Mouse (Mus musculus): ENCODE data around the gene Zfp740.
A peak's percentile ranks its signal among the peaks of the same experiment; 100 is the strongest.

DNA sequence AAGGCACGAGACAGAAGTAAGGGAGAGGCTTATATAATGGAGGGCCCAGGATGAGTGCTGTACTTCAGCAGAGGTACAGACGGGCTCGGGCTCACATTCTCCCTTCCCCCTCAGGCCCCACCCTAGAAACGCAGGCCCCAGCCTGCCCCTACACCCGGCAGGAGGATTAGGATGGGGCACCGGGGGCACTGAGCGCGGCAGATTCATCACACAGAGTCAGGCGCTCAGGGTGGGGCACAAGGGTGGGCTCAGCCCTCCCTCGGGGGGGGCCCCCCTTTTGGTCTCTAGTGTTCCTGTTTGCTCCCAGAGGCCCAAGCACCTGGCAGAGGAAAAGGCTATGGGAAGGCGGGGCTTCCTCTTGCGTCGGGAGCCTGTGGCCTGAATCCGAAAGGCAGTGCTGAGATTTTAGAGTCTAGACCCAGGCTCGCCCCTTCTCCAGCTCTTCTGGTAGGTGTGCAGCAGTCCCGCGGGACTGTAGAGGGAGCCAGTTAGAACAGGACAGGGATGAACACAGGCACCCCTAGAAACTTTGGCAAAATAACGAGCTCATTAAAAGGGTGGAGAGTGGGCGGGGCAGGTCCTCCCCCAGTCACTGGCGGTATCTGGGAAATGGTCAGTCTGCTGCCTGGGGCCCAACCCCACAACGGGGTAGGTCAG, 32.5 kb downstream of the Zfp740 start:
- no peak for TF ChIP-seq EP300 (IDR thresholded peaks at IDR 0.05; ENCODE audit: low read depth)
- TF ChIP-seq CTCF (IDR thresholded peaks at IDR 0.05; ENCODE audit: low read depth) = 0 out of 2 replicates have a peak, but pooled peaks have one; percentile 4
